Mouse (Mus musculus) ES-E14 (cell line): ENCODE measurements around the gene Samd14.

ENCODE experiments used
- CHD2 ChIP-seq: IDR thresholded peaks from 2 replicates; pipeline ENCODE4 v1.6.1; 2014; ENCODE audit warnings: mild to moderate bottlenecking, low read depth, low read length, inconsistent platforms
- MAFK ChIP-seq: IDR thresholded peaks from 2 replicates; pipeline ENCODE4 v1.6.1; 2014; ENCODE audit warnings: mild to moderate bottlenecking, low read depth, low read length, inconsistent platforms; ENCODE audit not compliant: insufficient read depth
- ZC3H11A ChIP-seq: IDR thresholded peaks from 2 replicates; pipeline ENCODE4 v1.6.1; 2012; ENCODE audit warnings: low read depth, mild to moderate bottlenecking, inconsistent platforms, low read length, borderline replicate concordance
- ZNF384 ChIP-seq: IDR thresholded peaks from 2 replicates; pipeline ENCODE4 v1.6.1; 2012; ENCODE audit warnings: low read depth, low read length, inconsistent platforms

DNA sequence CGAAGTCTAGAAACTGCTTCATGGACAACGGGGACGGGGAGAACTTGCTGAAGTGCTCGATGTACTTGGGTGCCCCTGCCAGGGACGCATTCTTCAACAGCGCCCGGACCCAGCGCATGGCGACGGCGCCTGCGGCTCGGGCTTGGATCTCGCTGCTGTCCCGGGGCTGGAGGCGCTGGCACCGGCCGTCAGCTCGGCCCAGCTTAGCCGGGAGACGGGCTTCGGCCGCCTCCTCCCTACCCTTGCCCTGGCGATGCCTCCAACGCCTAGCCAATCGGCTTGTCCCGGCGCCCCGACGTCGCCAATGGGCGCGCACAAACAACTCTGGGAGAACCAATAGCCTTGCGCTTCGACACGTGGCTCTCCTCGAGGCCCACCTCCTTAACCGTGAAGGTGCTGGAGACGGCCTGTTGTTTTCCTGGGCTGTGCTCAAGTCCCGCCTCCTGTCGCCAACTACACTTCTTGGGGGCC, 31.5 kb downstream of the Samd14 start, which contains the start of gene Pdk2:
- TF ChIP-seq ZNF384, result no peak
- no peak for TF ChIP-seq MAFK
- TF ChIP-seq CHD2, result peak; percentile 89
- TF ChIP-seq ZC3H11A, result no peak
